Mouse (Mus musculus) heart, embryonic 12.5 days (tissue): ENCODE results near the gene Ubtd1. TPM values are rescaled to one million over a fixed set of nuclear protein-coding genes. Genes with fewer than 3 reads are reported as not detected.

Experiments
- ATAC-seq: fragments of 200-750 bp; cut with Nextera tagmentation; 2 replicates; pipeline ENCODE4 v1.8.0; 2017; ENCODE audit warnings: moderate TSS enrichment, moderate library complexity; ENCODE audit not compliant: insufficient number of reproducible peaks, low FRiP score
- H3K27ac ChIP-seq: fragments of 300-500 bp; sonication (generic); 2 replicates; pipeline ENCODE4 v1.5.1; 2016; ENCODE audit warnings: mild to moderate bottlenecking, moderate library complexity; ENCODE audit not compliant: poor library complexity, severe bottlenecking
- H3K27me3 ChIP-seq: fragments of 300-500 bp; sonication (generic); replicated peaks from 2 replicates; pipeline ENCODE4 v1.6.1; 2016; ENCODE audit warnings: mild to moderate bottlenecking, moderate library complexity
- H3K36me3 ChIP-seq: fragments of 300-500 bp; sonication (generic); 2 replicates; pipeline ENCODE4 v1.6.1; 2016; ENCODE audit warnings: mild to moderate bottlenecking, moderate library complexity
- H3K4me1 ChIP-seq: fragments of 300-500 bp; sonication (generic); replicated peaks from 2 replicates; pipeline ENCODE4 v1.6.1; 2016; ENCODE audit warnings: mild to moderate bottlenecking
- H3K4me2 ChIP-seq: fragments of 300-500 bp; sonication (generic); 2 replicates; pipeline ENCODE4 v1.6.1; 2016; ENCODE audit warnings: mild to moderate bottlenecking, moderate library complexity
- H3K4me3 ChIP-seq: fragments of 300-500 bp; sonication (generic); 2 replicates; pipeline ENCODE4 v1.5.1; 2016; ENCODE audit warnings: mild to moderate bottlenecking
- H3K9ac ChIP-seq: fragments of 300-500 bp; sonication (generic); 2 replicates; pipeline ENCODE4 v1.6.1; 2016; ENCODE audit warnings: mild to moderate bottlenecking, moderate library complexity
- H3K9me3 ChIP-seq: fragments of 300-500 bp; sonication (generic); replicated peaks from 2 replicates; pipeline ENCODE4 v1.6.1; 2016; ENCODE audit warnings: mild to moderate bottlenecking, moderate library complexity
- WGBS: fragments of 180-500 bp; shearing (Covaris S2); methylation state at CpG from one replicate; pipeline ENCODE4 v1.1.7; 2016; 5-methylcytosine and 5-hydroxymethylcytosine counted together
- polyA plus RNA-seq: library from polyadenylated mRNA; unstranded; fragments of >200 nt; fragmentation: Nextera tagmentation; extraction: Ambion mirVana; gene quantifications from 2 replicates; pipeline ENCODE4 v1.2.1, GENCODE M21; 2016

Gene Ubtd1
- polyA plus RNA-seq, 1 experiment from 2014 or later = 13.8 TPM

DNA sequence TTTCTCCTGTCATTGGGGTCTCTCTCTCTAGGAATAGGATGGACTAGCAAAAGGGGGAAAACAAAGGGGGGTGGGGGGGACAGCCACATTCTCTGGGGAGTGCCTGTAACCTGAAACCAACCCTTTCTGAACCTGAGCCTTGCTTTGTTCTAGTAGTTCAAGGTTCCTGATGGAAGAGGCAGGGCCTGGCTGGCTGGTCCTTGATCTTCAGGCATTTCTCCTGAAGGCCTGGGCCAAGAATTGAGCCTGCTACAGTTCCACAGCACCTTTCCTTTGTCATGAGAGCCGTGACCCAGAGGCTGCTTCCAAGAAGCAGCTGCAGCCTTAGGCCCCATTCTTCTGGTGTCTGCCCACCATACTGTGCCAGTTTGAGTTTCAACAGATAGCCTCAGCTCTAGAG lies 13.9 kb downstream of the Ubtd1 start:
- H3K4me3 ChIP-seq = no peak overlapping the region
- no peak for ATAC-seq
- H3K27me3 ChIP-seq = no peaks in the 10 kb centered on the region
- H3K27ac ChIP-seq = no peak overlapping the region
- no peak overlapping the region for H3K9ac ChIP-seq
- H3K4me2 ChIP-seq = no peak overlapping the region
- peaks cover 66% of the 10 kb centered on the region for H3K4me1 ChIP-seq
- 67% methylated on average over 1 of the region's 1 CpGs for WGBS
- no peaks in the 10 kb centered on the region for H3K9me3 ChIP-seq
- no peaks in the 10 kb centered on the region for H3K36me3 ChIP-seq

DNA sequence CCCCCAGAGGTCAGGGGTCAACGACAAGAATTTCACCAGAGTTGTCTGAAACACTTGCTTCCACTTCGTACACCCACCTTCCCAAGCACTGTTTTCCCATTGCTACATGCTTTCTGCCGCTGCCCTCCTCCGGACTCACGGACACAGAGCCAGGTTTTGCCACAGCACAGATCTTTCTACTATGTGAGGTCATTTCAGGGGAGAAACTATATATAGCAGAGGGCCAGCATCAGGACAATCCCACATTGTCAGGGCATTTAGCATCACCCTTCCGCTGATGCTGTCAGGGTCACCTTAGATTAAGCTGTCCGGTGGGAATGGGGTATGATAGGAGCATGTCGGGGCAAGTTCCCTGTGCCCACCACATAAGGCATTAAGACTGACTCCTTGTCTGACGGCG lies 15.5 kb downstream of the Ubtd1 start:
- peaks cover 68% of the 10 kb centered on the region for H3K4me1 ChIP-seq
- 47% methylated on average over 10 of the region's 10 CpGs for WGBS
- no peaks in the 10 kb centered on the region for H3K9me3 ChIP-seq

DNA sequence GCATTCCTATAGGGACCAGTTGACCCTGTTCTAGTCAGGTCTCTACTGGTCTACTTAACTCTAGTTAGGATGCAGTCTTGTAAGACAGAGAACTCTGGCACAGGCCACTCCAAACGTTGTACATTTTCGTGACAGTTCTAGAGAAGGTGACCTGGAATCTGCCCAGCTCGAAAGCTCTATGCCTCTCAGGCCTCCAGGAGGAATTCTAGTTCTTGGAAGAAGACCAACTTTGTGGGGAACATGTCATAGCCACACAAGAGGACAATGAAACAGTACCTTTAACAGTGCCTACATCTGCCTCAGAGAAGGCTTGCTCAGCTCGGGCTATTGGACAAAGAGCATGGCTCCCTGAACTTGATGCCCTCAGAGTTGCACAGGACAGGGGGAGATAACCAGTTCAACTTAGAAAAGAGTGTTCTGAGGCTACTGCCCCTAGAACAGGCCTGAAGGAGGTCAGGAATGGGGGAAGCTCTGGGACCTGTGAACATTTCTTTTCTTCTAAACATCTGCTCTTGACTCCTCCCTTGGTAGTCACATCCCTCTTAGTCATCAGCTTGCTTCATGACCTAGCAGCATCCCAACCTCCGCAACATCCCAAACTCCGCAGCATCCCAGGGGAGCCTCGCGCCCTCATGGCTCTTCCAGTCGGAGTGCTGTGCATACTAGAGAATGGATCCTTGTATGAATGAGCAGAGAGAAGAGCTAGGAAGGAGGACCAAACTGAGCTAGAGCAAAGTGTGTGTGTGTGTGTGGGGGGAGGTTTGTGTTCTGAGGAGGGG lies 17.4 kb downstream of the Ubtd1 start:
- H3K4me1 ChIP-seq = peaks cover 62% of the 10 kb centered on the region
- no peak overlapping the region for H3K27ac ChIP-seq
- H3K36me3 ChIP-seq = no peaks in the 10 kb centered on the region
- no peak overlapping the region for H3K4me2 ChIP-seq
- no peaks in the 10 kb centered on the region for H3K9me3 ChIP-seq
- no peaks in the 10 kb centered on the region for H3K27me3 ChIP-seq
- H3K9ac ChIP-seq = no peak overlapping the region
- WGBS = 77% methylated on average over 9 of the region's 9 CpGs
- H3K4me3 ChIP-seq = no peak overlapping the region
- no peak for ATAC-seq

More for the DNA sequence above, 15.5 kb downstream of the Ubtd1 start:
- Histone ChIP-seq H3K27ac (peak overlapping the region; percentile 67), H3K36me3 (no peaks in the 10 kb centered on the region), H3K27me3 (no peaks in the 10 kb centered on the region), H3K4me3 (no peak overlapping the region), H3K4me2 (peak overlapping the region; percentile 29; the same call in 1 of the 2 replicates), H3K9ac (no peak overlapping the region)
- ATAC-seq = no peak; the same call in 1 of the 2 replicates

DNA sequence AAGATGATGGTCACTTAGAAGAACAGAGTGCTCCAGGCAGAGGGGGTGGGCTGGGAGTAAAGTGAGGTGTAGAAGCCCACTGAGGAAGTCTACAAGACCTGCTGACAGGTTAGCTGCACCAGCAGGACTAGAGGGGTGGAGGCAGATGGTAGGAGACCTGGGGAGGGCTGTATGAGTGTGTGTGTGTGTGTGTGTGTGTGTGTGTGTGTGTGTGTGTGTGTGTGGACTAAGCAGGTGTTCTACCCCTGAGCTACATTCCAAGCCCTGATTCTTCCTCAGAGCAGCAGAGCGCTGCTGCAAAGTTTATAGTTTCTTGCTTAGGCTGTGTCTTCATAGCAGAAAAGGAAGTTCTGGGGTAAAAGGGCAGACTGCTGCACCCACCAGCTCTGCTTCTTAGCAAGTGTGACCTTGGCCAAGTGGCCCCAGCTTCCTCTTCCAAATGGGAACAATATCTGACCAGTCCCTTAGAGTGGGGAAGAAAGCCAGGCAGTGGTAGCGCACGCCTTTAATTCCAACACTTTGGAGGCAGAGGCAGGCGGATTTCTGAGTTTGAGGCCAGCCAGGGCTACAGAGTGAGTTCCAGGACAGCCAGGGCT lies 18.2 kb downstream of the Ubtd1 start:
- H3K4me1 ChIP-seq = peaks cover 68% of the 10 kb centered on the region
- no peak for ATAC-seq
- no peak overlapping the region for H3K4me2 ChIP-seq
- H3K4me3 ChIP-seq = no peak overlapping the region
- no peaks in the 10 kb centered on the region for H3K36me3 ChIP-seq
- H3K27ac ChIP-seq = peak overlapping the region; percentile 58; the same call in 1 of the 2 replicates
- H3K9ac ChIP-seq = no peak overlapping the region
- no peaks in the 10 kb centered on the region for H3K27me3 ChIP-seq
- WGBS = 76% methylated on average over 4 of the region's 4 CpGs
- no peaks in the 10 kb centered on the region for H3K9me3 ChIP-seq

DNA sequence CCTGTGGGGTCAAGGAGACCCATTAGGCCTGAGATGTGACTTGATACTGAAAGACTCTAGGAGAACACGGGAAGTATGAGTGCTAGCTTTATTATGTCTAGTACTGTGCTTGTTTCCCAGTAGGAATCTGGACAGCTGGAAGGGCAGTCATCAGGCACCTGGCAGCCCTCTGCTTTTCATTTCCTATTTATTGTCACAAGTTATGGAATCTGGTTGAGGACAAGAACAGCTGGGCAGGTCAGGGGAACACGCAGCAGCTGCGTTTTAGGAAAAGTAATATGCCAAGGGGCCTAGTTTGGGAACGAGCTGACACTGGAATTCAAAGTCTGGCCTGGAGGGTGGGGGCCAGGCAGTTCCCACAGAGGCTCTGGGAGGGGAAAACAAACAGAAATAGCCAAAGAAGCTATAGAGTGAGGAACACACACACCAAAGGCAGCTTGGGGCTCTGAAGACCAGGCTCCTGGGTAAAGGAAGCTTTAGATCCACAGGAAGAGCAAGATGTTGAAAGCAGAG lies 18.9 kb downstream of the Ubtd1 start:
- Histone ChIP-seq H3K9ac (0 out of 2 replicates have a peak overlapping the region, but pooled peaks have one; percentile 19), H3K4me1 (peaks cover 68% of the 10 kb centered on the region), H3K36me3 (no peaks in the 10 kb centered on the region), H3K27me3 (no peaks in the 10 kb centered on the region), H3K4me3 (no peak overlapping the region), H3K4me2 (no peak overlapping the region), H3K27ac (peak overlapping the region; percentile 58), H3K9me3 (no peaks in the 10 kb centered on the region)
- 37% methylated on average over 4 of the region's 4 CpGs for WGBS
- no peak for ATAC-seq

DNA sequence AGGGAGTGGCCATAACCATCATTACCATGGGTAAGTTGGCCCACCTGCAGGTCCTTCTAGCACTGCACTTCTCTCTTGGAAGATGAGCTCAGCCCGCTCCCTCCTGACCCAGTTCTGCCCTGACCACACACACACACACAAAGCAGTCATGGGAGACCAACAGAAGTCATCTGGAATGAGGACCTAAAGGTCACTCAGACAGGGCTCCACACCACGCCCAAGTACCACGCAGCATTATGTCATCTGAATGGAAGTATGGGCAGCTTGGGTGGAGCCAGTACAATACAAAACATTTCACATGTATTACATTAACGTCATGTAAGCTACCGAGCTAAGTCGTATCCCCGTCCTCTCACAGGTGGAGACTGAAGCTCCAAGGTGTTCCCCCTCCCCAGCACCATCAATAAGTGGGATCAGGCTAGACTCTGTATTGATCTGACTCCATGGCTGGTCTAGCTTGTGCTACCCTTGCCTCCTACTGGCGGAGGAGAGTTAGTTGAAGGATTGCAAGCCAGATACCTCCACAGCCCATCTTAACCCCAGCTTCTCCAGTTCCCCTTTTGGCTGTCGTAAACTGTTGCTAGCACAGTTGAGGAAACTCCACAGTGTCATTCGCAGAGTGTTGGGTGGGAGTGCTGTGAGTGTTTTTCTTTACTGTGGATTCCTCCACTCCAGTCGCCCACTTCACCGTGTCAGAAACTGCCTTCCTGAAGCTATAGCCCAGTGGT lies 19.9 kb downstream of the Ubtd1 start:
- WGBS = 84% methylated on average over 12 of the region's 12 CpGs
- Histone ChIP-seq H3K27me3 (no peaks in the 10 kb centered on the region), H3K4me3 (no peak overlapping the region), H3K27ac (peak overlapping the region; percentile 58; the same call in 1 of the 2 replicates), H3K4me1 (peaks cover 69% of the 10 kb centered on the region), H3K9me3 (no peaks in the 10 kb centered on the region), H3K4me2 (no peak overlapping the region), H3K9ac (no peak overlapping the region), H3K36me3 (no peaks in the 10 kb centered on the region)
- no peak for ATAC-seq

DNA sequence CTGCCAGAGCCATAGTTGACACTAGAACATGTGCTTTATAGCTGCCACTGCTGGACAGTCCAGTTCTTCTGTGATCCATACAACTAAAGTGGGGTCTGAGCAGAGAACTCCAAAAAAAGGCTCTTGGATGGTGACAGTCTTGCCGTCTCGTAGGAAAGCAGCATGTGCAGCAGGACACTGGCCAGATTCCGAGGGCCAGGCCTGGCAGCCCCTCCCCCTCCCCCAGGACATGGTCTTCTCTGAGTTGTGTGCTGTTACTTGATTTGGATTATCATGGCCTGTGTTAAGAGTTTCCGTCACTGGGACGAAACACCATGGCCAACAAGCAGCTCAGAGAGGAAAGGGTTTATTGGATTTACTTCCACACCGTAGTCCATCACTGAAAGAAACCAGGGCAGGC lies 22.7 kb downstream of the Ubtd1 start:
- ATAC-seq = no peak
- Histone ChIP-seq H3K4me1 (peaks cover 75% of the 10 kb centered on the region), H3K4me2 (no peak overlapping the region), H3K4me3 (no peak overlapping the region), H3K36me3 (no peaks in the 10 kb centered on the region), H3K27me3 (no peaks in the 10 kb centered on the region), H3K27ac (peak overlapping the region; percentile 55; the same call in 1 of the 2 replicates), H3K9ac (peak overlapping the region; percentile 24; the same call in 1 of the 2 replicates), H3K9me3 (no peaks in the 10 kb centered on the region)
- WGBS = 26% methylated on average over 6 of the region's 6 CpGs

DNA sequence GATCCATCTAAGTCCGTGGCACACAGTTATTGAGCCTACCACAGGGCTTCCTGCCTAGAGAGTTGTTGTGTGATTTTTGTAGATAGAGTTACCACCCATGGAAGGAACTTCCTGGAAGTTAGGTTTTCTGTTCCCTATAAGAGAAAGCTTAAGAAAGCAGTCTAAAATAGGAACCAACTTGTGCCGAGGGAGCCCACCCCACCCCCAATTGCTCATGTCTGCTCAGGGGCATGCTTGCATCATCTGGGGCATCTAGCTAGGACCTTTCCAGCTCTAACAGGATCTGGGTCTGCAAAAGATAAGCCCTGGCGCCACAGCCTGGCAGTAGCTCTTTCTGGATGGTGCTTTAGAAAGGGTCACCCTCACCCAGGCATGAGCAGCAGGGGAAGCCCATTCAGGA lies 24.1 kb downstream of the Ubtd1 start:
- Histone ChIP-seq H3K4me1 (peaks cover 66% of the 10 kb centered on the region), H3K9me3 (no peaks in the 10 kb centered on the region), H3K27ac (no peak overlapping the region), H3K4me3 (no peak overlapping the region), H3K27me3 (no peaks in the 10 kb centered on the region), H3K4me2 (no peak overlapping the region), H3K36me3 (no peaks in the 10 kb centered on the region), H3K9ac (no peak overlapping the region)
- 42% methylated on average over 3 of the region's 3 CpGs for WGBS
- no peak for ATAC-seq

DNA sequence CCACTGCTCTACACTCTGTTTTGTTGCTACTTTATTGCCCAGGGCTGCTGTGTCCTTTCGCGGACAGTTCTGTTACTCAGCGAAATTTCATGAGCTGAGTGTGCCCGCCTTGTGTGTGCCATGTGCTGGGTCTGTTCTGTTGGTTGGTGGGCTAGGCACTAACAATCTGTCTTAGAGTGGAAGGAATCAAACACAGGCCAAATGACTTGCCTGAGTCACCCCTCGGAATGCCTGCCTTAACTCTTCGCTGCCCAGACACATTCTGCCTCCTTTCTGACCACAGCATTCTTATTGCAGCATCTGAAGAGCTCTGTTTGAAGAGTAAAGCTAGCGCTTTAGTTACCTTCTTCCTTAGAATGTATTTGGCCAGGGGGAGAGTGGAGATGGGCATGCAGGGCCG lies 25.0 kb downstream of the Ubtd1 start:
- Histone ChIP-seq H3K9me3 (no peaks in the 10 kb centered on the region), H3K4me1 (peaks cover 66% of the 10 kb centered on the region), H3K36me3 (peaks cover 3% of the 10 kb centered on the region; the same call in 1 of the 2 replicates), H3K27ac (no peak overlapping the region), H3K9ac (no peak overlapping the region; the same call in 1 of the 2 replicates), H3K4me2 (no peak overlapping the region), H3K4me3 (no peak overlapping the region), H3K27me3 (no peaks in the 10 kb centered on the region)
- ATAC-seq = no peak
- 63% methylated on average over 8 of the region's 8 CpGs for WGBS

DNA sequence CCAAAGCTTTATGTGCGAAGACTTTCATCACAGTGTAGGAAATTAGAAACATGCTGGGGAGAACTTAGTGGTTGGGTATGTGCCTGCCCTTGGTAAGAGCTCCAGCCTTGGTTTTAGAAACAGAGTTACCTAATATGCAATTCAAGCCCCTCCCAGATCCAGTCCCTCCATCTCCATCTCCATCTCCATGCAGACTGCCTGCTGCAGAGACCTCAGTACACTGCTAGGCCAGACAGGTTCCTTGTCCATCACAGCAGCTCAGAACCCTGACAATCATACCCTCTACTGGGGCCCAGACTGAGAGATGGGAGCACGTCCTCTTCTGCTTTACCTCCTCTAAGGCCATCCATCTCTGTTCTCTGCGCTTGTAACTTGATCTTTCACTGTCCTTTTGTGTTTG lies 27.0 kb downstream of the Ubtd1 start:
- no peak overlapping the region for H3K4me2 ChIP-seq
- ATAC-seq = no peak
- no peaks in the 10 kb centered on the region for H3K27me3 ChIP-seq
- peak overlapping the region; percentile 45 for H3K27ac ChIP-seq
- H3K4me1 ChIP-seq = peaks cover 66% of the 10 kb centered on the region
- WGBS = 60% methylated on average over 3 of the region's 3 CpGs
- peaks cover 10% of the 10 kb centered on the region; the same call in 1 of the 2 replicates for H3K36me3 ChIP-seq
- H3K9me3 ChIP-seq = no peaks in the 10 kb centered on the region
- no peak overlapping the region for H3K9ac ChIP-seq
- H3K4me3 ChIP-seq = no peak overlapping the region

DNA sequence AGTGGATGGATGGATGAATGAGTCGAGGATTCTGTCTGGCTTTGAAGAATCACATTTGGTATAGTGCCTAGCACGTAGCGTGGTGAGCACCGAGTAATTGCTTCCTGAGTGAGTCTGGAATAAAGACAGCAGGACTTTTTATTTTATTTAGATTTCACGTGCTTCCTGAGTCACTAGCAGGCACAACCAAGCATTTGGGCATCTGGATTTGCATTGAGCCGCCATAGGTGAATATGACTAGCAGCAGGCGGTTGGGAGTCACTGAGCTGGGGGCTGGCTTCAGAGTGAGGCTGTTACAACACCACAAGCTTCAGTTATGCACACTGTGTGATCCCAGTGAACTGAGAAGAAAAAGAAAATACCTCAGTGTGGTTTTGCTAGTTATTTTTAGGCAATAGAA lies 27.5 kb downstream of the Ubtd1 start:
- peaks cover 62% of the 10 kb centered on the region for H3K4me1 ChIP-seq
- H3K9me3 ChIP-seq = no peaks in the 10 kb centered on the region
- 59% methylated on average over 7 of the region's 7 CpGs for WGBS
- peaks cover 10% of the 10 kb centered on the region; the same call in 1 of the 2 replicates for H3K36me3 ChIP-seq
- no peak overlapping the region for H3K9ac ChIP-seq
- peak overlapping the region; percentile 45 for H3K27ac ChIP-seq
- no peak overlapping the region for H3K4me3 ChIP-seq
- no peak for ATAC-seq
- no peaks in the 10 kb centered on the region for H3K27me3 ChIP-seq
- no peak overlapping the region for H3K4me2 ChIP-seq
